Mouse (Mus musculus) ovary, postnatal 10 days (tissue): Measurements from ENCODE around the gene Dnali1.

Experiments
- DNase-seq: peaks from one replicate; pipeline ENCODE4 v3.0.0; 2022; ENCODE audit warnings: low spot score

Dnali1 gene

DNA sequence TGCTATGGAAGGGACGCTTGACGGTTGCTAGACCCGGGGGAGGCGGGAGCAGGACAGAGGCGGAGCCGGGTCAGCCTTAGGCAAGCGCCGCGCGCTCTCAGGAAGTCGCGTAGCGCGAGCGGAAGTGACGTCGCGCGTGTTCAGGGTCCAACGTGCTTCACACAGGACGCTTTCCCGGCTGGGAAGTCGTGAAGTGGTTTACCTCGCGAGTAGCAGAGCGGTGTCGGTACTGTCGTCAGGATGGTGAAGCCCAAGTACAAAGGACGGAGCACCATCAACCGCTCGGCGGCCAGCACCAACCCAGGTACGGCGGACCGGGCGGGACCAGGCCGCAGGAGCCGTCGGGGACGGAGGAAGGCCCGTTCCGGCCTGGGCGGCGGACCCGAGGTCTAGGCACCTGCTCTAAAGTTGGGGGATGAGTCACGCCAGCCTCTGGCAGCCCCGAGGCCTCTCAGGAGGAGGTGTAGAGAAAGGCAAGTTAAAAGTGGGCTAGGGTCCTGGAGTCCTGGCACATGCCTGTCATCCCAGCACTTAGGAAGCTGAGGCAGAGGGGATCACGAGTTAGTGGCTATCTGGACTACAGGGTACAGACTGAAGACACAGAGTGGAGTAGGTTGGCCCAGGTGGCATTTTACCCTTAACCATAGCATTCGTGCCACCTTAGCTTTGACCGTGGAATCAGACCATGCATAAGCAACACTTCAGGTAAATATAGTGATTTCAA, 35.5 kb downstream of the Dnali1 start:
- peak; percentile 85 for DNase-seq

DNA sequence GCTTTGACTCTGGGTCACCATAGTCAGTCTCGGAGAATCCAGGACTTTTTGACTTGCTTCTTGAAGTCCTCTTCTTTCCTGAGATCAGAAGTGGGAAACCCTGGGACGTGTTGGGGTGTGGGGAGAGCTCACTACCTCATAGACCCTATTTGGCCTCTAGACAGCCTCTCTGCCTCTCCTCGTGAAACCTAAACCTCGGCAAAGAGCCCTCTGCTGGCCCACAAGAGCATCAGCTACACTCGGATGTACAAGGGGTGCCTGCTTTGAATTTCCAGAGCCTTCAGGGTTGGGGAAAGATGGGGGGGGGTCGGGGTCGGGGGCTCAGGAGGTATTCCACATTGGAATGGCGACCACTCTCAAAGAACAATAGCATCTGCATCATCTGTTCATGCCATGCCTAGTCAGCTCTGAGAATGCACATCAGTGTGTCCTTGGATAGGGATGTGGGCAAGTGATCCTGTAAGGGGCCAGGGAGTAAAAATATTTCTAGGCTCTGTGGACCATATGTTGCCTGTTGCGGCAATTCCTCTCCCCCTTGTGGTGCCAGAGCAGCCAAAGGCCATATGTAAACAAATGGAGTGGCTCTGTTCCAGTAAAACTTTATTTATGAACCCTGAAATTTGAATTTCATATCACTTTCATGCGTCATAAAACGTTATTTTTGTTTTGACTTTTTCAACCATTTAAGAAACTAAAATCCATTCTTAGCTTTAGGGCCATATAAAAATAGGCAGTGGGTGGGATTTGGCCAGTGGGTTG, 44.5 kb downstream of the Dnali1 start:
- no peak for DNase-seq

DNA sequence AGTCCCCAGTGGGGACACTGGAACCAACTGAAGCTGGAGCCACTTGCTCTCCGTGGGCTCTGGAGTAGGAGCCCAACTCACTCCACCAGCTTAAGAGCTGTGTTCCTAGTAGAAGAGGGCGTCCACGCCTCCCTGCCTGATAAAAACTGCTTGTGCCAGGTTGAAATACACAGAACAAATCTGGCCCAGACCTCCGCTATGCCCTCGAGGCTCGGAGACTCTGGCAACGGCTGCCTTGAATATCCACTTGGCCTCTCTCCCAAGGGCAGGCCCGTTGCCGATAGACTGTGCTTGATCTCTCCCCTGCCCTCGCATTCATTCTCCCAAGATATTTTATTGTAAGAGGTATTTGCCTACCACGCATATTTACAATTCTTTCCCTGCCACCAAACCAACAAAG, 48.1 kb downstream of the Dnali1 start:
- no peak for DNase-seq

DNA sequence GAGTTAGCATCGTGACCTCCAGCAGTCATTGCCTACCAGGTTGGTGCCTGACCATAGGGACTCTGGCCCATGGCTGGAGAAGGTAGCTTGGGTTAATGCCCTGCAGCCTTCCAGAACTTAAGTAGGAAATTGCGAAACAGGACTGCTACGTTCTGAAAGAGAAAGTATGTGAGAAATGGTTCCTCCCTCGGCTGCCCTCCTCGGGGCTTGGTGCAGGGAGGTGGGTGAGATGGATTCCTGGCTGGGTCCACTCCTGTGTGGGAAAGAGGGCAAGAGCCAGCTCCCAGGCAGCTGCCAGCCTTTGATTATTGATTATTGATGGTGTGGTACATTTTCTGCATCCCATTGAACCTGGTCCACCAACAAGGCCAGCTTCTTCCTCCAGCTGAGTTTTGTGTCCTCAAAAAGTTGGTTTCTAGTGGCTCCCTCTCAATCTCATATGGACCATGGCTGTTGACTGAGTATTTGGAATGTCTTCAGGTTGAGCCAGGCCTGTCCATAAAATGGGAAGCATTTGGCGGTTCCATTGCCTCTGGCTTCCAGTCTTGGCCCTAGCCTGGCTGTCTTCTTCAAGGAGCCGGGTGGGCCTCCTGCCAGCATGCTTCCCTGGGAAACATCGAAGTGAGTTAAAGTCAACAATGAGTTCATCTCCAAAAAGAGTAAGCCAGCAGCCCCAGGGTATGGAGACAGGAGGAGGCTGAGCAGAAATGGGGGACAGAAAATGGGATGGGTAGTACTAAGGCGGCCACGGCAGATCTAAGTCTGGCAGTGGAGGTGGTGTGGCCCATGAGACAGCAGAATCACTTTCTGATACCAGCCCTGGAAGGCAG, 49.5 kb downstream of the Dnali1 start, which contains the start of gene Gnl2:
Gene Gnl2, plus strand, starts transcription at position 780 of the 830 bp plus-strand sequence.
- DNase-seq: no peak

DNA sequence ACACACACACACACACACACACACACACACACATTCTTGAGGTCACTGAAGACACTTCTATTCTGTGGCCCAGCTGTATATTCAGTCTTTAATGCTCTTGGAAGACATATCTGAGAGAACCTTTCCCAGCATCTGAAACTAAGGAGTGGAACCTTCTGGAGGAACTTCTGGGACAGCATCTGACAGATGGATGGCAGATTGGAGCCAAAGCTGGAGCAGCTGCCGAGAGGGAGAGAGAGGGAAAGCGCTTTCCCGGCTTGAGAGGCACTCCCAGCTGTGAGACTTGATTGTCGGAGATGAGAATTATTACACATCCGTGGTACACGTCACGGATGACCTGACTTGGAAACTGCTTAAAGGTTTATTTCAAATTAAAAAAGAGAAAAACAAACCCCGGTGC, 56.8 kb downstream of the Dnali1 start:
- no peak for DNase-seq

DNA sequence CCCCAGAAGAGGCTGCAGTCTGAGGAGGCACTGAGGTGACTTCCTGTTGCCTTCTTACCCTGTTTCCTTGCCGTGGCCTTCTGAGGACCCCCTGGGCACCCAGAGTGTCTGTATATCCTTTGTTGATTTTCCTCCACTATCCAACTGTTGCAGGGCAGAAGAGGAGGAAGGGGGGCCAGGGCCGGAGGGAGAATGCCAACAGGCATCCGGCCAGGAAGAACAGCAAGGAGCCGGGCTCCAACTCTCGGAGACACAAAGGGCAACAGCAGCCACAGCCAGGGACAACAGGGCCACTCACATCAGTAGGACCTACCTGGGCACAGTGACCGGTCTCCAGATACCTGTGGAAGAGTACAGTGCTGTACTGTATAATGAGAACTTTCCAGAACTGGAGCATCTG, 57.3 kb downstream of the Dnali1 start:
- no peak for DNase-seq

DNA sequence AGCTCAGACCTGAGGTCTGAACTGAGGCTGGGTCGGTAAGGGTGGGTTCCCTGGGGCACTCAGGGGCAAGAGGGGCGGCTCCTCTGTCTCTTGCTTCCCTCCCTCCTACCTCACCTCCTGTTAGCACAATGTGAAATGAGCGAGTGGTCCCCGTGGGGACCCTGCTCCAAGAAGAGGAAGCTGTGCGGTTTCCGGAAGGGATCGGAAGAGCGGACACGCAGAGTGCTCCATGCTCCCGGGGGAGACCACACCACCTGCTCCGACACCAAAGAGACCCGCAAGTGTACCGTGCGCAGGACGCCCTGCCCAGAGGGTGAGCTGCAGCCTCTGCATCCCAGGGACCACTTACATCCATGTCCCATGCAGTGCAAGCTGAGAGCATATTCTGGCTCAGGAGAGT, 58.0 kb downstream of the Dnali1 start:
- no peak for DNase-seq
